Mouse (Mus musculus): ENCODE data around the gene Katnb1.

DNA sequence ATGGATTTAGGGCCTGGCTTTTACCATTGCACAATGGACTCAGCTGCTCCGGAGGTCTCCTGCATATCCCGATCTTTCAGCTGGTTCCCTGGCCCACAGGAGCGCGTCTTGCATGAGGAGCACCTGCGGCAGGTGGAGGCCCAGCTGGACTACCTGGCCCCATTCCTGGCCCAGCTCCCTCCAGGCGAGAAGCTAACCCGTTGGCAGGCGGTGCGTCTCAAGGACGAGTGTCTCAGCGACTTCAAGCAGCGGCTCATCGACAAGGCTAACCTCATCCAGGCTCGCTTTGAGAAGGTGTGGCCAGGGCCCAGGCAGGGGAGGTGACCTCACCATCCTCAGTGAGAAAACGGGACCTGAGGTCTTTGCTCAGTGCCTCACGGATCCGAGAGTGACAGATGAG is 4.8 kb upstream of the Katnb1 start:
- TF ChIP-seq GATA1 (IDR thresholded peaks at IDR 0.05; ENCODE audit: borderline replicate concordance, low read length), result no peak
- no peak for TF ChIP-seq FLI1 (IDR thresholded peaks at IDR 0.05; ENCODE audit: low read length)

Measured in megakaryocyte, embryonic 14.5 days (primary cell).